Comparison of ENCODE assay signal across 9 mouse cellular contexts in the genomic region with DNA sequence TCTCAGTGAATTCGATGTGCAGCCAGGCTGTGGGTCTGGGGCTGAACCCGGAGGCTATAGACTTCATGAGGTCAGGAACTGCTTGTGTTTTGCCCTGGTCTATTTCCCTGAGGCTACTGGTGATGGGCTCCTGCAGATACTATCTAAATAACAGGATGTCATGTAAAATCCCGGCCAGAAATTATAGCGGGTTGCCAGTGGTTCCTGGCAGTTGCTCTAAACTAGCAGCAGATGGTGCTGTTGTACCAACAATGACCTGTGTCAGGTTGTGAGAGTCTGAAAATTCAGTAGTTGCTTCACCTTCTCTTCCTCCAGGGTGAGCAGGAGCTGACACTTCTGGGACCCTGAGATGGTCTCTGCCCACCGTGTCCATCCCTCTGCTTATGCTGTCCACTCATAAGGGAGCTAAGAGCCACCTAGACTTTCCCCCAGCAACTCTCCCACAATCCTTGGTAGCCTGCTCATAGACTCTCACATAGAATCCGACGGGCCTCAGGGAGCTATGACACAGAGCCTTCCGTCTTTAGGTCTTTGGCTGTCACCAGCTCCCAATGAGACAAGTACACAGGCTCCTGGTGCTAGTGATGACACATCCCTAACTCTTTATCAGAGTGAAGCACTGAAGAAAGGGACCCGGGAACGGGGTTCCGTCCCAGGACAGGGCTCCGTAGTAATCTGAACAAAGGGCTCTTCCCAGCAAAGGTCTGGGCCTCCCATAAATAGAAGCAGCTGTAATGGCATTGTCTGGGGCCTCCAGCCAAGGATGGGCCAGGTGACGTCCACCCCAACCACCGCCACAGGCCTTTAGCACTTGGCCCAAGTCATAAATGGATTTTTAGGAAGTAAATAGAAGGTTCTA.
DNase-seq lines count a peak whose midpoint lies in the region; ATAC-seq lines count a peak whose summit lies in the region.
"Had no signal": no experiment of that assay in that cellular context is flagged by ENCODE, and none has a peak within 500 bp of the region (broad histone marks: within the 10 kb centered on the region; RNA-seq: fewer than 3 reads in every experiment).

No protein-coding gene starts in this region.

- H3K4me3 ChIP-seq in limb, embryonic 10.5 days = no peak overlapping the region
- no peak overlapping the region for H3K4me3 ChIP-seq in midbrain, embryonic 16.5 days (ENCODE audit: low read depth, low read length)
- H3K4me3 ChIP-seq: embryonic facial prominence, embryonic 13.5 days had no signal

- H3K4me2 ChIP-seq in midbrain, embryonic 16.5 days (ENCODE audit: low read length) = no peak overlapping the region
- H3K4me2 ChIP-seq: embryonic facial prominence, embryonic 13.5 days had no signal

- H3K27ac ChIP-seq in limb, embryonic 10.5 days = no peak overlapping the region
- H3K27ac ChIP-seq in midbrain, embryonic 16.5 days (ENCODE audit: low read length) = no peak overlapping the region
- H3K27ac ChIP-seq: embryonic facial prominence, embryonic 13.5 days had no signal

- no peaks in the 10 kb centered on the region for H3K9me3 ChIP-seq in limb, embryonic 10.5 days (replicated peaks)
- no peaks in the 10 kb centered on the region for H3K9me3 ChIP-seq in midbrain, embryonic 16.5 days (replicated peaks; ENCODE audit: control insufficient read depth, low read length, poor library complexity, severe bottlenecking)
- H3K9me3 ChIP-seq: embryonic facial prominence, embryonic 13.5 days had no signal

- WGBS in limb, embryonic 10.5 days = 66% methylated on average over 14 of the region's 14 CpGs
- 64% methylated on average over 14 of the region's 14 CpGs for whole genome bisulfite sequencing in midbrain, embryonic 16.5 days

- no peak overlapping the region for H3K9ac ChIP-seq in midbrain, embryonic 16.5 days (ENCODE audit: low read depth, low read length)
- H3K9ac ChIP-seq: embryonic facial prominence, embryonic 13.5 days had no signal

- H3K27me3 ChIP-seq in limb, embryonic 10.5 days (ENCODE audit: low read depth, poor library complexity, severe bottlenecking) = no peaks in the 10 kb centered on the region
- no peaks in the 10 kb centered on the region for H3K27me3 ChIP-seq in midbrain, embryonic 16.5 days (ENCODE audit: control insufficient read depth, insufficient read depth, low read depth, low read length)
- H3K27me3 ChIP-seq: embryonic facial prominence, embryonic 13.5 days had no signal

- peaks cover 18% of the 10 kb centered on the region for H3K4me1 ChIP-seq in limb, embryonic 10.5 days
- H3K4me1 ChIP-seq in midbrain, embryonic 16.5 days (ENCODE audit: control insufficient read depth, insufficient read depth, low read length) = no peaks in the 10 kb centered on the region

- peak; percentile 76 for ATAC-seq in midbrain, embryonic 16.5 days

- peak; percentile 74 for DNase-seq in CD4-positive, CD25-positive, alpha-beta regulatory T cell, adult 2 months (ENCODE audit: low read depth, low spot score)
- peak; percentile 52 for DNase-seq in adrenal gland, adult 2 months
- peak; percentile 83 for DNase-seq in embryo, embryonic 11 days
- DNase-seq in heart, adult 8-10 months (ENCODE audit: low spot score) = peak; percentile 71
- DNase-seq in kidney, adult 18-20 months = peak; percentile 61
- peak; percentile 53 for DNase-seq in limb, embryonic 10.5 days (ENCODE audit: low spot score)
- DNase-seq in thymus, postnatal 25 days = peak; percentile 45

- H3K36me3 ChIP-seq in limb, embryonic 10.5 days = no peaks in the 10 kb centered on the region
- H3K36me3 ChIP-seq in midbrain, embryonic 16.5 days (ENCODE audit: control insufficient read depth, insufficient read depth, low read length) = no peaks in the 10 kb centered on the region
- H3K36me3 ChIP-seq: embryonic facial prominence, embryonic 13.5 days had no signal
